Mouse (Mus musculus): ENCODE results near the gene Tmod1.

DNA sequence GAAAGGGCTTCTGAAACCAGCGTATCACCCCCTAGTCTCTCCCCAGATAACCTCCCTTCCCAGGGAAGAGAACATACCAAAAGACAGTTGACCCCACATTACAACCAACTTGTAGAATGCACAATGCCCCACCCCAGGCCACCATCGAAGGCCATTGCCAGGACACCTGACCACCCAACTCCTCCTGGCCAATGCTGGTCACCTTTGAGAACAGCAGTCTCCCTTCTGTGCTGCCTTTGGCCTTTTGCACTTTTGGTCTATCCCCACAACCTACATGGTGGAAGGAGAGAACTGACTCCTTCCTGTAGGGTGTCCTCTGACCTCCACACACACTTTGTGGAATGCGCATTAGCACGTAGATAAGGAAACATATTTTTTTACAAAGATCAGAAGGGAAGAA is 78.8 kb downstream of the Tmod1 start:
- TF ChIP-seq CTCF (IDR thresholded peaks at IDR 0.05; ENCODE audit: extremely low read depth, insufficient read depth, insufficient read length, insufficient replicate concordance) = no peak
- no peak for TF ChIP-seq POLR2A (IDR thresholded peaks at IDR 0.05; ENCODE audit: low read depth, low read length)

All from spleen, adult 2 months (tissue).